Mouse (Mus musculus): ENCODE measurements at regions not wholly inside any gene's neighbourhood (a gene's known extent, or its start where the extent isn't known, plus 50 kb on each side); places are given as distances from the start of the nearest gene placed in this dataset.

- Histone ChIP-seq H3K36me3 (no peaks in the 10 kb centered on the region), H3K4me1 (no peaks in the 10 kb centered on the region), H3K27ac (no peak overlapping the region), H3K9me3 (replicated peaks) (no peaks in the 10 kb centered on the region), H3K4me2 (no peak overlapping the region), H3K4me3 (replicated peaks) (no peak overlapping the region), H3K9ac (no peak overlapping the region), H3K27me3 (no peaks in the 10 kb centered on the region)
- ATAC-seq (replicated peaks; ENCODE audit: low FRiP score): no peak
- 50% methylated on average over 1 of the region's 1 CpGs for WGBS
Observed at GRCm38 (mm10) chr9:112811946-112812345, 576.2 kb upstream of the Arpp21 start.

- Histone ChIP-seq H3K4me3 (replicated peaks) (no peak overlapping the region), H3K4me1 (no peaks in the 10 kb centered on the region), H3K9me3 (replicated peaks) (no peaks in the 10 kb centered on the region), H3K9ac (no peak overlapping the region), H3K4me2 (no peak overlapping the region), H3K36me3 (no peaks in the 10 kb centered on the region), H3K27me3 (no peaks in the 10 kb centered on the region), H3K27ac (no peak overlapping the region)
- 0 out of 2 replicates have a peak, but pooled peaks have one; percentile 46 for ATAC-seq (replicated peaks; ENCODE audit: low FRiP score)
- WGBS: 32% methylated on average over 2 of the region's 2 CpGs
Observed at GRCm38 (mm10) chr9:112799583-112800220, 564.0 kb upstream of the Arpp21 start.

GRCm38 (mm10) chr9:112793537-112793936 is 557.8 kb upstream of the Arpp21 start:
- H3K4me1 ChIP-seq: no peaks in the 10 kb centered on the region
- 65% methylated on average over 2 of the region's 2 CpGs for WGBS
- no peak overlapping the region for H3K9ac ChIP-seq
- H3K4me3 ChIP-seq (replicated peaks): no peak overlapping the region
- H3K9me3 ChIP-seq (replicated peaks): no peaks in the 10 kb centered on the region
- no peaks in the 10 kb centered on the region for H3K36me3 ChIP-seq
- no peak overlapping the region for H3K4me2 ChIP-seq
- H3K27me3 ChIP-seq: no peaks in the 10 kb centered on the region
- H3K27ac ChIP-seq: no peak overlapping the region
- ATAC-seq (replicated peaks; ENCODE audit: low FRiP score): no peak

GRCm38 (mm10) chr9:112771981-112772380 is 536.2 kb upstream of the Arpp21 start:
- Histone ChIP-seq H3K9ac (no peak overlapping the region), H3K9me3 (replicated peaks) (no peaks in the 10 kb centered on the region), H3K27ac (no peak overlapping the region), H3K36me3 (no peaks in the 10 kb centered on the region), H3K4me2 (no peak overlapping the region), H3K27me3 (no peaks in the 10 kb centered on the region), H3K4me3 (replicated peaks) (no peak overlapping the region), H3K4me1 (no peaks in the 10 kb centered on the region)
- ATAC-seq (replicated peaks; ENCODE audit: low FRiP score): no peak
- WGBS: 82% methylated on average over 3 of the region's 3 CpGs

- H3K9me3 ChIP-seq (replicated peaks): no peaks in the 10 kb centered on the region
- H3K4me2 ChIP-seq: no peak overlapping the region
- no peak overlapping the region for H3K9ac ChIP-seq
- no peak for ATAC-seq (replicated peaks; ENCODE audit: low FRiP score)
- H3K27ac ChIP-seq: no peak overlapping the region
- no peaks in the 10 kb centered on the region for H3K36me3 ChIP-seq
- 56% methylated on average over 5 of the region's 5 CpGs for WGBS
- H3K27me3 ChIP-seq: no peaks in the 10 kb centered on the region
- no peak overlapping the region for H3K4me3 ChIP-seq (replicated peaks)
- no peaks in the 10 kb centered on the region for H3K4me1 ChIP-seq
Observed at GRCm38 (mm10) chr9:112744616-112745015, 508.9 kb upstream of the Arpp21 start.

GRCm38 (mm10) chr9:112743871-112744590 is 508.3 kb upstream of the Arpp21 start:
- Histone ChIP-seq H3K4me1 (no peaks in the 10 kb centered on the region), H3K9ac (no peak overlapping the region), H3K9me3 (replicated peaks) (no peaks in the 10 kb centered on the region), H3K4me2 (no peak overlapping the region), H3K27me3 (no peaks in the 10 kb centered on the region), H3K36me3 (no peaks in the 10 kb centered on the region), H3K4me3 (replicated peaks) (no peak overlapping the region), H3K27ac (no peak overlapping the region)
- WGBS: 66% methylated on average over 1 of the region's 1 CpGs
- no peak for ATAC-seq (replicated peaks; ENCODE audit: low FRiP score)

- H3K4me2 ChIP-seq: no peak overlapping the region
- no peak overlapping the region for H3K27ac ChIP-seq
- H3K4me1 ChIP-seq: no peaks in the 10 kb centered on the region
- H3K9me3 ChIP-seq (replicated peaks): no peaks in the 10 kb centered on the region
- no peak for ATAC-seq (replicated peaks; ENCODE audit: low FRiP score)
- no peak overlapping the region for H3K9ac ChIP-seq
- H3K4me3 ChIP-seq (replicated peaks): no peak overlapping the region
- H3K27me3 ChIP-seq: no peaks in the 10 kb centered on the region
- no peaks in the 10 kb centered on the region for H3K36me3 ChIP-seq
Observed at GRCm38 (mm10) chr9:112735761-112736160, 500.0 kb upstream of the Arpp21 start.

GRCm38 (mm10) chr9:112725523-112725922 is 489.8 kb upstream of the Arpp21 start:
- H3K4me2 ChIP-seq: no peak overlapping the region
- no peak overlapping the region for H3K27ac ChIP-seq
- H3K27me3 ChIP-seq: no peaks in the 10 kb centered on the region
- 42% methylated on average over 8 of the region's 8 CpGs for WGBS
- 0 out of 2 replicates have a peak, but pooled peaks have one; percentile 29 for ATAC-seq (replicated peaks; ENCODE audit: low FRiP score)
- H3K9ac ChIP-seq: no peak overlapping the region
- H3K4me1 ChIP-seq: no peaks in the 10 kb centered on the region
- H3K4me3 ChIP-seq (replicated peaks): no peak overlapping the region
- H3K36me3 ChIP-seq: no peaks in the 10 kb centered on the region
- H3K9me3 ChIP-seq (replicated peaks): no peaks in the 10 kb centered on the region

- Histone ChIP-seq H3K4me3 (replicated peaks) (no peak overlapping the region), H3K9ac (no peak overlapping the region), H3K27ac (no peak overlapping the region), H3K4me2 (no peak overlapping the region), H3K27me3 (no peaks in the 10 kb centered on the region), H3K4me1 (no peaks in the 10 kb centered on the region), H3K36me3 (no peaks in the 10 kb centered on the region), H3K9me3 (replicated peaks) (no peaks in the 10 kb centered on the region)
- 62% methylated on average over 4 of the region's 4 CpGs for WGBS
- no peak for ATAC-seq (replicated peaks; ENCODE audit: low FRiP score)
Observed at GRCm38 (mm10) chr9:112725103-112725502, 489.4 kb upstream of the Arpp21 start.

GRCm38 (mm10) chr9:112723346-112723745 is 487.6 kb upstream of the Arpp21 start:
- ATAC-seq (replicated peaks; ENCODE audit: low FRiP score): no peak
- Histone ChIP-seq H3K4me3 (replicated peaks) (no peak overlapping the region), H3K27ac (no peak overlapping the region), H3K36me3 (no peaks in the 10 kb centered on the region), H3K4me1 (no peaks in the 10 kb centered on the region), H3K4me2 (no peak overlapping the region), H3K9ac (no peak overlapping the region), H3K27me3 (no peaks in the 10 kb centered on the region; the same call in 1 of the 2 replicates), H3K9me3 (replicated peaks) (no peaks in the 10 kb centered on the region)
- 58% methylated on average over 1 of the region's 1 CpGs for WGBS

GRCm38 (mm10) chr9:112722501-112722900 is 486.8 kb upstream of the Arpp21 start:
- H3K36me3 ChIP-seq: no peaks in the 10 kb centered on the region
- H3K4me3 ChIP-seq (replicated peaks): no peak overlapping the region
- whole genome bisulfite sequencing: 85% methylated on average over 4 of the region's 4 CpGs
- ATAC-seq (replicated peaks; ENCODE audit: low FRiP score): no peak
- H3K27ac ChIP-seq: no peak overlapping the region
- no peak overlapping the region for H3K9ac ChIP-seq
- H3K4me2 ChIP-seq: no peak overlapping the region
- H3K9me3 ChIP-seq (replicated peaks): no peaks in the 10 kb centered on the region
- H3K4me1 ChIP-seq: no peaks in the 10 kb centered on the region
- H3K27me3 ChIP-seq: no peaks in the 10 kb centered on the region; the same call in 1 of the 2 replicates

GRCm38 (mm10) chr9:112715197-112715762 is 479.5 kb upstream of the Arpp21 start:
- Histone ChIP-seq H3K4me2 (no peak overlapping the region), H3K4me3 (replicated peaks) (no peak overlapping the region), H3K36me3 (no peaks in the 10 kb centered on the region), H3K9me3 (replicated peaks) (no peaks in the 10 kb centered on the region), H3K27ac (no peak overlapping the region), H3K9ac (no peak overlapping the region), H3K27me3 (no peaks in the 10 kb centered on the region; the same call in 1 of the 2 replicates), H3K4me1 (no peaks in the 10 kb centered on the region)
- no peak for ATAC-seq (replicated peaks; ENCODE audit: low FRiP score)
- 59% methylated on average over 1 of the region's 1 CpGs for WGBS

All from kidney, embryonic 15.5 days (tissue).